Mouse (Mus musculus): ENCODE data around the gene St6galnac3. TPM values are rescaled to one million over a fixed set of nuclear protein-coding genes. Genes with fewer than 3 reads are reported as not detected.

St6galnac3 gene
- polyA plus RNA-seq, 1 experiment: 8.4 TPM

DNA sequence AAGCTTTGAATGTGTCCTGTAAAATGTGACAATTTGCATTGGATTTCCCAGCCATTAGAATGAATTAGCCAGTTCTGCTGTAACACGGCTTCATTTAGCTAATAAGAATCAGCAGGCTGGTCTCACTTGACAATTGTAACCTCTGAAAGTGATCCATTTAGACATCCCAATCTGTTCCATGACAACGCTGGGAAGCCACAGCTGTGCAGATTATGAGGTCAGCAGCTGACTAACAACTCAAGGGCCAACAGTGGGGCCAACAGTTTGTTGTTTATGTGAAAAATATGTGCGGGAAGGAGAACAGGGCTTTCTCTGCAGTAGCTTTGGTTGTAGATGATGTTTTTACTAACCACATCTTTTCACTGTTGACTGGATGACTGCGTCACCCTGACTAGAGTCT lies 308.6 kb downstream of the St6galnac3 start:
- no peak for TF ChIP-seq CTCF (IDR thresholded peaks at IDR 0.05; ENCODE audit: insufficient read depth, low read length)
- no peak for TF ChIP-seq POLR2A (IDR thresholded peaks at IDR 0.05; ENCODE audit: borderline replicate concordance, extremely low read depth, low read depth, low read length)
- no peak overlapping the region for H3K4me3 ChIP-seq (replicated peaks; ENCODE audit: extremely low read depth, low read depth, low read length)
- H3K4me1 ChIP-seq (ENCODE audit: control insufficient read depth, insufficient read depth, low read length): peaks cover 2% of the 10 kb centered on the region
- 83% methylated on average over 4 of the region's 4 CpGs for WGBS
- no peak for DNase-seq

DNA sequence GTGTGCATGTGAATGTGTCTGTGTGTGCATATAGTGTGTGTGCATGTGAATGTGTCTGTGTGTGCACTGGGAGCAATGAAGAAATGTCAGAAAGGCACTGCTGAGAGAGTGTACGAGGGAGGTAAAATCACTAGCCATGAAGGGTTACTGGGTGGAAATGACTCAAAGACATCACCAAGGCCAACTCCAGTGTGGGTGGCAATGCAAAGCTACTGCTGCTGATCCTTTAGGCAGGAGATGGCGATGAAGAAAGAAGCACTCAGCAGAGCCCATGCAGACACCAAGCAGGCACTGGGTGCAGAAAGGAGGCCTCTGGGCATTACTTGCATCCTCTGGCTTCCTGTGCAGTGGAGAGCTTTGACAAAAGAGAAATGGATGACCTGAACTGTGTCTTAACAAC lies 310.8 kb downstream of the St6galnac3 start:
- TF ChIP-seq CTCF (IDR thresholded peaks at IDR 0.05; ENCODE audit: insufficient read depth, low read length) (no peak), POLR2A (IDR thresholded peaks at IDR 0.05; ENCODE audit: borderline replicate concordance, extremely low read depth, low read depth, low read length) (no peak)
- Histone ChIP-seq H3K4me3 (replicated peaks; ENCODE audit: extremely low read depth, low read depth, low read length) (no peak overlapping the region), H3K4me1 (ENCODE audit: control insufficient read depth, insufficient read depth, low read length) (no peaks in the 10 kb centered on the region)
- no peak for DNase-seq
- WGBS: 89% methylated on average over 2 of the region's 2 CpGs

DNA sequence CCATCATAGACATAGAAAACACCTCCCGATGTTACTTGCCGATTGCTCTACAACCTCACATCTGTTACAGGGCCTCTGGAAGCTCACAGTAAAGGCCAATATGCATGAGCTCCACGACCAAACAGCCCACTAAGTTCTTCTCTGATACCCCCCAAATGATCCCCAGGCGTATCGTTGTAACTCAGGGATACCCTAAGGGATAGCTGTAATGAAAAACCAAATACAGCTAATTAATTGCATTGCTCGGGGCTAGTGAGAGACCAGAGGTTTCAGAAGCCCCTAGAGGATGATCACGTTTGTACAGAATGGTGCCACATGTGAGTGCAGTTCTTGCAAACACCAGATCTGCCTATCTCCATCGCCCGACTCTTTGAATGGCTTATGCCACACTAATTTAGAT lies 315.7 kb downstream of the St6galnac3 start:
- Histone ChIP-seq H3K4me1 (ENCODE audit: control insufficient read depth, insufficient read depth, low read length) (peaks cover 4% of the 10 kb centered on the region), H3K4me3 (replicated peaks; ENCODE audit: extremely low read depth, low read depth, low read length) (no peak overlapping the region)
- no peak for DNase-seq
- TF ChIP-seq POLR2A (IDR thresholded peaks at IDR 0.05; ENCODE audit: borderline replicate concordance, extremely low read depth, low read depth, low read length) (no peak), CTCF (IDR thresholded peaks at IDR 0.05; ENCODE audit: insufficient read depth, low read length) (no peak)
- WGBS: 90% methylated on average over 9 of the region's 9 CpGs

DNA sequence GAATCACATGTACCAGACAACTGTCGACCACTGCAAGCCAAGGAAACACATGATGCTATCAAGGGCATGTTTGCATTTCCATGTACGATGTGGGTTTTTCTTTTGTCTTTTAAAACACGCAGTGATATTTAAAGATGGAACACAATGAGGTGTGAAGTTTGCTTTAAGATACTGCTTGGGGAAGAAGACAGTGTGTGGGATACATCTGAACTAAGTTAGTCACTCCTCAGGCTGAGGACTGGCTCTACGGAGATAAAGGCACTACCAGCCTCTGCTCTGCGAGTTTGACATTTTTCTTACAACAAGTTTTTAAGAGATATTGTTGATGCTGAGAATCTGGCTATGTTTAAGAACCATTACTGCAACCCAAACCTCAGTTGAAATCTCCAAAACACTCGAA lies 316.6 kb downstream of the St6galnac3 start:
- no peak for TF ChIP-seq CTCF (IDR thresholded peaks at IDR 0.05; ENCODE audit: insufficient read depth, low read length)
- TF ChIP-seq POLR2A (IDR thresholded peaks at IDR 0.05; ENCODE audit: borderline replicate concordance, extremely low read depth, low read depth, low read length): no peak
- DNase-seq: no peak
- peaks cover 4% of the 10 kb centered on the region for H3K4me1 ChIP-seq (ENCODE audit: control insufficient read depth, insufficient read depth, low read length)
- WGBS: 90% methylated on average over 6 of the region's 6 CpGs
- H3K4me3 ChIP-seq (replicated peaks; ENCODE audit: extremely low read depth, low read depth, low read length): no peak overlapping the region

DNA sequence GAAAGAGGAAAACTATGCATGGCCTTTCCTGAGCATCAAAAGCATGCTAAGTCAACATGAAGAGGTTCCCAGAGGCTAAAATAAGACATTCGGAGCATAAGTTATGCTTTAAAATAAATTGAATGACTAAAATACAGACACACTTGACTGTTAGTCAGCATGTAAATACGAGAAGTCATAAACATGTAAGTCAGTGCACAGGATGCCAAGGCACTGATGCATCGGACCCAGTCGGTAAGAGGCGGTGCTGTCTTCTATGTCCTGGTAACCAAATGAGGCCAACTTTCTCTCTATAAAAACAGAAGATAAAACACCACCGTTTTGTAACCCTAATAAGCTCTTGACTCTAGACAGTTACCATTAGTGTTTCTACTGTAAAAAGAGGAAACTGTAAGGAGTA lies 317.3 kb downstream of the St6galnac3 start:
- no peak for DNase-seq
- H3K4me3 ChIP-seq (replicated peaks; ENCODE audit: extremely low read depth, low read depth, low read length): no peak overlapping the region
- H3K4me1 ChIP-seq (ENCODE audit: control insufficient read depth, insufficient read depth, low read length): peaks cover 4% of the 10 kb centered on the region
- WGBS: 88% methylated on average over 6 of the region's 6 CpGs
- TF ChIP-seq CTCF (IDR thresholded peaks at IDR 0.05; ENCODE audit: insufficient read depth, low read length): no peak
- TF ChIP-seq POLR2A (IDR thresholded peaks at IDR 0.05; ENCODE audit: borderline replicate concordance, extremely low read depth, low read depth, low read length): no peak

DNA sequence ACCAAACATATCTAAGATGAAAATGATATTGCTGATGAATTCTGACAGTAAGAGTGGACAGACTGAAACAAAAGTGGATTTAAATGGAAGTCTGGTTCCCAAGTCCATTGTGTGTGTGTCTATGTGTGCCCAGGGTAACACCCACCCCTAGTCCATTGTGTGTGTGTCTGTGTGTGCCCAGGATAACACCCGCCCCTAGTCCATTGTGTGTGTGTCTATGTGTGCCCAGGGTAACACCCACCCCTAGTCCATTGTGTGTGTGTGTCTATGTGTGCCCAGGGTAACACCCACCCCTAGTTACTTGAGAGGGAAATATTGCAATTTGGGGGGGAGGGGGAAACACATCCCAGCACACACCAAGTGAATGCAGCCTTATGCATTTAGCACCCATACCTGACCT lies 318.1 kb downstream of the St6galnac3 start:
- TF ChIP-seq POLR2A (IDR thresholded peaks at IDR 0.05; ENCODE audit: borderline replicate concordance, extremely low read depth, low read depth, low read length) (no peak), CTCF (IDR thresholded peaks at IDR 0.05; ENCODE audit: insufficient read depth, low read length) (no peak)
- Histone ChIP-seq H3K4me3 (replicated peaks; ENCODE audit: extremely low read depth, low read depth, low read length) (no peak overlapping the region), H3K4me1 (ENCODE audit: control insufficient read depth, insufficient read depth, low read length) (peaks cover 4% of the 10 kb centered on the region)
- no peak for DNase-seq
- WGBS: 65% methylated on average over 1 of the region's 1 CpGs

DNA sequence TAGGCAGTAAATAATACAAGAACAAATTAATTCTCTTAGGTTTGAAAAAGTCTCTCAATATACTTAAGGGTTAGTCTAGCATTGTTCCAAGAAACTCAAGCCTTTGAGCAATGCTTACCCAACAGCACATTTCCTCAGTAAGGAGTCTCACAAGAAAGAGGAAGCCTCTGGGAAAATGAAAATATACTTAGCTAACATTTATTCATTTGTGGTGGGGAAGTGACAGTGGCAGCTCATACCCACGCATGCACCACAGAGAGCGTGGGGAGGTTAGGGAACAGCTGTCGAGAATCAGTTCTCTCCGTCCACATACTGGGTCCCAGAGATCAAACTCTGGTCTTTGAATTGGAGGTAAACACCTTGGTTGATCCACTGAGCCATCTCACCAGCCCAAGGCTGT lies 318.8 kb downstream of the St6galnac3 start:
- no peak for DNase-seq
- 76% methylated on average over 4 of the region's 4 CpGs for WGBS
- no peak for TF ChIP-seq CTCF (IDR thresholded peaks at IDR 0.05; ENCODE audit: insufficient read depth, low read length)
- TF ChIP-seq POLR2A (IDR thresholded peaks at IDR 0.05; ENCODE audit: borderline replicate concordance, extremely low read depth, low read depth, low read length): no peak
- Histone ChIP-seq H3K4me1 (ENCODE audit: control insufficient read depth, insufficient read depth, low read length) (peaks cover 4% of the 10 kb centered on the region), H3K4me3 (replicated peaks; ENCODE audit: extremely low read depth, low read depth, low read length) (no peak overlapping the region)

DNA sequence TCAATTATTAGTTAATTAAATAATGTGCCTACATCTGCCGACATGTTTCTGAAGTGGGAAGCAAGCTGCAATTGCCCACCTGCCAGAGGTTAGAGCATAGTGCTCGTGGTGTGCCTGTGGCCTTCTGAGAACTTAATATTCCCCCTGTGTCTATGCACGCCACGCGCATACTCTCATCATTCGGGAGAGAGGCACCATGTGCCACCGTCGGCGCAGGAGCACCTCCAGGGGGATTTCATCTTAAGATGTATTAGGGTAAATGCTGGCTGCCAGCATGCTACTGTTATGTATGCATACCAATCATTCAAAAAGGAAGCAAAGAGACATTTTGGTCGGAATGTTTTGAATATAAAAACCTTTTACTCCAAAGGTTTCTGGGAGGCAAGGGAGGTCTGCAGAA lies 319.3 kb downstream of the St6galnac3 start:
- 87% methylated on average over 10 of the region's 10 CpGs for WGBS
- no peak overlapping the region for H3K4me3 ChIP-seq (replicated peaks; ENCODE audit: extremely low read depth, low read depth, low read length)
- DNase-seq: no peak
- no peak for TF ChIP-seq CTCF (IDR thresholded peaks at IDR 0.05; ENCODE audit: insufficient read depth, low read length)
- H3K4me1 ChIP-seq (ENCODE audit: control insufficient read depth, insufficient read depth, low read length): peaks cover 4% of the 10 kb centered on the region

DNA sequence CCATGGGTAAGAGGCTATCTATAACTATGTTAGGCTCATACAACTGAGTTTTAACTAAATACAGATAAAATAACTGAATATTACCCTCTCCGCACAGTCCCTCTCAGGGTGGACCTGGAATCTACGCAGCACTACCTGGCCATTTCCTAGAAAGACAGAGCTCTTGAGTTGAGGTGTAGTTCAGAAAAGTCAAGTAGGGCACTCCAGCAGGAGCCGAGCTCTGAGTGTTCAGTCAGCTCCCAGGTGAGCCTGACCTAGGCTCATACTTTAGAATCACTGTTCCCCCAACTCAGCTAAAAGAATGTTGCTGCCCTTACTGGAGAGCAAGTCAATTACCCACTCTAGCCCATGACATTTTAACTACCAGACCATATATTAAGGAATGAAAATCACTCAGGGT lies 324.7 kb downstream of the St6galnac3 start:
- 68% methylated on average over 3 of the region's 3 CpGs for WGBS
- DNase-seq: no peak
- no peak overlapping the region for H3K4me3 ChIP-seq (replicated peaks; ENCODE audit: extremely low read depth, low read depth, low read length)
- no peaks in the 10 kb centered on the region for H3K4me1 ChIP-seq (ENCODE audit: control insufficient read depth, insufficient read depth, low read length)
- TF ChIP-seq CTCF (IDR thresholded peaks at IDR 0.05; ENCODE audit: insufficient read depth, low read length) (no peak), POLR2A (IDR thresholded peaks at IDR 0.05; ENCODE audit: borderline replicate concordance, extremely low read depth, low read depth, low read length) (no peak)

DNA sequence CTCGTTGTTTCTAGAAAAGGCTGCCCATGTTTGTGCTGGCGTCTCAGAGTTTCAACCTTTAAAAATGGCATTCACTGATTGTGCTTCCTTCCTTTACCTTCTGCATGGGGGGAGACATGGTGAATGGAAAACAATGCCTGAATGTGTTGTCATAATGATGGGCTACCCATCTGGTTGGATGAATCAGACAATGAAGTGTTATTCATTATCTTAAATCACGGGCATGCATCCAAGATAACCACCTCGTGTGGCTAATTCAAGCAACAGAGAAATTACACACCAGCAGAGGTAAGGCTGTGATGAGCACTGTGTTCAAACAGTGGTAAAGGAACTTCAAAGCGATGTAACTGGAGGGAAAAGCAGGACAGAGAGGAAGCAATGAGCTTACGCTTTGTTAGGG lies 325.4 kb downstream of the St6galnac3 start:
- TF ChIP-seq CTCF (IDR thresholded peaks at IDR 0.05; ENCODE audit: insufficient read depth, low read length): no peak
- DNase-seq: no peak
- no peak overlapping the region for H3K4me3 ChIP-seq (replicated peaks; ENCODE audit: extremely low read depth, low read depth, low read length)
- H3K4me1 ChIP-seq (ENCODE audit: control insufficient read depth, insufficient read depth, low read length): no peaks in the 10 kb centered on the region
- WGBS: 59% methylated on average over 6 of the region's 6 CpGs

DNA sequence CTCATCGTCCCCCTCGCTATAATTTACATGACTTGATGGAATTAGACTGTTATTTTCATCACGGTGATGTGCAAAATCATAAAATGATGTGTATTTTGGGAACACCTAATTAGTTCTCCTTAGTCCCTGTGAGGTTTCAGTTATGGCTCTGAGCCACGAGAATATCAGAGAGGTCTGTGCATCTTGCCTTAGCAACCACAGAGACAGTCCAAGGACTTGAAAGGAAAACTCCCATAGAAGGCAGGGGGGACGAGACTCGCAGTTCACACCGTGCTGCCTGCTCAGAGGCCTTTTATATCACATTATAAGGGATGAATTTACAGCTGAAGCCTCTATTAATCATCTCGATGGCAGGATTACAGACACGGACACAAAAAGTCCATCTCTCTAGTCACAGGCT lies 327.2 kb downstream of the St6galnac3 start:
- TF ChIP-seq CTCF (IDR thresholded peaks at IDR 0.05; ENCODE audit: insufficient read depth, low read length) (no peak), POLR2A (IDR thresholded peaks at IDR 0.05; ENCODE audit: borderline replicate concordance, extremely low read depth, low read depth, low read length) (no peak)
- H3K4me3 ChIP-seq (replicated peaks; ENCODE audit: extremely low read depth, low read depth, low read length): no peak overlapping the region
- WGBS: 90% methylated on average over 9 of the region's 9 CpGs
- no peak for DNase-seq
- H3K4me1 ChIP-seq (ENCODE audit: control insufficient read depth, insufficient read depth, low read length): no peaks in the 10 kb centered on the region

Measured in lung, adult 2 months (tissue).